8 mouse cellular contexts compared by ENCODE assay signal in genomic region chr1:180365180-180365810, GRCm38 (mm10). TPM values are rescaled to one million over a fixed set of nuclear protein-coding genes. Genes with fewer than 3 reads are reported as not detected.
A peak's percentile ranks its signal among the peaks of the same experiment; 100 is the strongest.
DNase-seq lines count a peak whose midpoint lies in the region; ATAC-seq and TF ChIP-seq lines count a peak whose summit lies in the region.

No protein-coding gene starts in this region.

- H3K4me3 ChIP-seq in bone marrow macrophage, adult 2 months (ENCODE audit: insufficient read depth, low read length), result peak overlapping the region; percentile 62
- H3K4me3 ChIP-seq in embryonic facial prominence, embryonic 15.5 days (replicated peaks), result peak overlapping the region; percentile 48
- H3K4me3 ChIP-seq in limb, embryonic 14.5 days (replicated peaks; ENCODE audit: low read length), result peak overlapping the region; percentile 46
- H3K4me3 ChIP-seq in midbrain, embryonic 16.5 days (ENCODE audit: low read depth, low read length), result peak overlapping the region; percentile 43
- H3K4me3 ChIP-seq in spleen, adult 2 months (ENCODE audit: extremely low read depth, insufficient read depth, insufficient read length), result peak overlapping the region; percentile 50; the same call in 1 of the 2 replicates

- peaks cover 43% of the 10 kb centered on the region for H3K4me1 ChIP-seq in bone marrow macrophage, adult 2 months (ENCODE audit: control insufficient read depth, insufficient read depth, low read length)
- H3K4me1 ChIP-seq in embryonic facial prominence, embryonic 15.5 days, result peaks cover 44% of the 10 kb centered on the region
- peaks cover 13% of the 10 kb centered on the region; the same call in 1 of the 2 replicates for H3K4me1 ChIP-seq in limb, embryonic 14.5 days (ENCODE audit: control insufficient read depth, insufficient read depth, low read length)
- peaks cover 28% of the 10 kb centered on the region for H3K4me1 ChIP-seq in midbrain, embryonic 16.5 days (ENCODE audit: control insufficient read depth, insufficient read depth, low read length)
- peaks cover 31% of the 10 kb centered on the region for H3K4me1 ChIP-seq in spleen, adult 2 months (ENCODE audit: control insufficient read depth, insufficient read depth, insufficient read length)

- no peak for TF ChIP-seq POLR2A in bone marrow macrophage, adult 2 months (IDR thresholded peaks at IDR 0.05; ENCODE audit: borderline replicate concordance, low read depth, low read length)
- TF ChIP-seq POLR2A in limb, embryonic 14.5 days (IDR thresholded peaks at IDR 0.05; ENCODE audit: borderline replicate concordance, extremely low read depth, insufficient read depth, insufficient read length), result no peak
- peak; percentile 43 for TF ChIP-seq POLR2A in spleen, adult 2 months (IDR thresholded peaks at IDR 0.05; ENCODE audit: low read depth, low read length)

- TF ChIP-seq CTCF in bone marrow macrophage, adult 2 months (IDR thresholded peaks at IDR 0.05; ENCODE audit: low read depth, low read length), result no peak
- peak; percentile 19; the same call in 1 of the 2 replicates for TF ChIP-seq CTCF in spleen, adult 2 months (IDR thresholded peaks at IDR 0.05; ENCODE audit: extremely low read depth, insufficient read depth, insufficient read length, insufficient replicate concordance)

- H3K27me3 ChIP-seq in embryonic facial prominence, embryonic 15.5 days, result no peaks in the 10 kb centered on the region
- no peaks in the 10 kb centered on the region for H3K27me3 ChIP-seq in limb, embryonic 14.5 days (ENCODE audit: control insufficient read depth, insufficient read depth, low read length)
- no peaks in the 10 kb centered on the region for H3K27me3 ChIP-seq in midbrain, embryonic 16.5 days (ENCODE audit: control insufficient read depth, insufficient read depth, low read depth, low read length)
- H3K27me3 ChIP-seq in spleen, adult 2 months (ENCODE audit: control insufficient read depth, insufficient read depth, low read length), result no peaks in the 10 kb centered on the region

- peak overlapping the region; percentile 65 for H3K4me2 ChIP-seq in embryonic facial prominence, embryonic 15.5 days (replicated peaks)
- H3K4me2 ChIP-seq in limb, embryonic 14.5 days (replicated peaks; ENCODE audit: low read depth, low read length, severe bottlenecking), result peak overlapping the region; percentile 81
- H3K4me2 ChIP-seq in midbrain, embryonic 16.5 days (ENCODE audit: low read length), result peak overlapping the region; percentile 69

- peak; percentile 67 for DNase-seq in A20 (ENCODE audit: low read depth, low spot score)
- peak; percentile 90 to 91 for DNase-seq in heart, adult 9 months (ENCODE audit: low spot score in 2 of 2)
- DNase-seq in kidney, adult 9 months, result peak; percentile 95
- peak; percentile 91 for DNase-seq in limb, embryonic 14.5 days (ENCODE audit: low spot score)
- DNase-seq in spleen, adult 2 months (ENCODE audit: low read depth in 1 of 2, low spot score in 2 of 2), result peak; percentile 90 to 95

- WGBS in embryonic facial prominence, embryonic 15.5 days, result 1% methylated on average over 29 of the region's 29 CpGs
- 2% methylated on average over 29 of the region's 29 CpGs for WGBS in limb, embryonic 14.5 days
- WGBS in midbrain, embryonic 16.5 days, result under 1% methylated on average over 29 of the region's 29 CpGs
- 2% methylated on average over 29 of the region's 29 CpGs for WGBS in spleen, adult 2 months

- peak overlapping the region; percentile 81 for H3K27ac ChIP-seq in bone marrow macrophage, adult 2 months (ENCODE audit: insufficient read depth, low read depth, low read length)
- peak overlapping the region; percentile 91 for H3K27ac ChIP-seq in embryonic facial prominence, embryonic 15.5 days (replicated peaks)
- peak overlapping the region; percentile 70 for H3K27ac ChIP-seq in limb, embryonic 14.5 days (replicated peaks; ENCODE audit: low read depth, low read length)
- peak overlapping the region; percentile 98 for H3K27ac ChIP-seq in midbrain, embryonic 16.5 days (ENCODE audit: low read length)
- H3K27ac ChIP-seq in spleen, adult 2 months (ENCODE audit: insufficient read depth, low read length), result peak overlapping the region; percentile 78

- peak overlapping the region; percentile 28; the same call in 1 of the 2 replicates for H3K9ac ChIP-seq in embryonic facial prominence, embryonic 15.5 days
- peak overlapping the region; percentile 60 for H3K9ac ChIP-seq in limb, embryonic 14.5 days (ENCODE audit: low read depth, low read length, severe bottlenecking)
- peak overlapping the region; percentile 72 for H3K9ac ChIP-seq in midbrain, embryonic 16.5 days (ENCODE audit: low read depth, low read length)

- H3K36me3 ChIP-seq in embryonic facial prominence, embryonic 15.5 days, result no peaks in the 10 kb centered on the region
- 0 out of 2 replicates have a peak, but pooled peaks cover 2% of the 10 kb centered on the region for H3K36me3 ChIP-seq in limb, embryonic 14.5 days (ENCODE audit: control insufficient read depth, insufficient read depth, low read length)
- H3K36me3 ChIP-seq in midbrain, embryonic 16.5 days (ENCODE audit: control insufficient read depth, insufficient read depth, low read length), result no peaks in the 10 kb centered on the region
- H3K36me3 ChIP-seq in spleen, adult 2 months (ENCODE audit: control insufficient read depth, insufficient read depth, low read length), result no peaks in the 10 kb centered on the region

- no peaks in the 10 kb centered on the region for H3K9me3 ChIP-seq in embryonic facial prominence, embryonic 15.5 days (replicated peaks)
- no peaks in the 10 kb centered on the region for H3K9me3 ChIP-seq in limb, embryonic 14.5 days (ENCODE audit: control insufficient read depth, low read length)
- H3K9me3 ChIP-seq in midbrain, embryonic 16.5 days (replicated peaks; ENCODE audit: control insufficient read depth, low read length, poor library complexity, severe bottlenecking), result no peaks in the 10 kb centered on the region

- ATAC-seq in embryonic facial prominence, embryonic 15.5 days (ENCODE audit: insufficient number of reproducible peaks, low FRiP score, low TSS enrichment, low read depth), result peak; percentile 93
- ATAC-seq in limb, embryonic 14.5 days (ENCODE audit: low FRiP score, low read depth), result peak; percentile 93
- peak; percentile 96 for ATAC-seq in midbrain, embryonic 16.5 days

RNA-seq across cellular contexts. Expression of gene Itpkb, which starts 35.0 kb away (rescaled TPM):
- 24.4 and 28.6 TPM in 2 replicates for polyA plus RNA-seq in bone marrow macrophage, adult 2 months (2012; ENCODE audit: insufficient read depth, insufficient read length, missing spikeins)
- 12.3 and 13.5 TPM in 2 replicates for polyA plus RNA-seq in embryonic facial prominence, embryonic 15.5 days (2015; fragmentation: Nextera tagmentation; extraction: Ambion mirVana)
- polyA plus RNA-seq in limb, embryonic 14.5 days (2012; rRNA removed), result 16.2 and 17.4 TPM in 2 replicates
- polyA plus RNA-seq in limb, embryonic 14.5 days (2014; fragmentation: Nextera tagmentation; extraction: Ambion mirVana), result 8.4 and 10.1 TPM in 2 replicates
- polyA plus RNA-seq in midbrain, embryonic 16.5 days (2015; fragmentation: Nextera tagmentation; extraction: Ambion mirVana), result 2.2 and 2.3 TPM in 2 replicates
- 22.9 and 24.7 TPM in 2 replicates for polyA plus RNA-seq in spleen, adult 2 months (2012; rRNA removed)

Comparison
In these comparisons a context has a peak if more than half of its experiments do, and no peak if none do; other contexts are left out.
1. Peak in every context shown above with its lines: DNase-seq, ATAC-seq, H3K4me3 ChIP-seq and H3K27ac ChIP-seq.